Mouse (Mus musculus): ENCODE data around the gene Sptbn4.
"Not testable (repeated sequence)": the region's sequence is repeated elsewhere in the genome, so short reads cannot be mapped to it uniquely, and the experiment has no call there.

Sptbn4 gene

DNA sequence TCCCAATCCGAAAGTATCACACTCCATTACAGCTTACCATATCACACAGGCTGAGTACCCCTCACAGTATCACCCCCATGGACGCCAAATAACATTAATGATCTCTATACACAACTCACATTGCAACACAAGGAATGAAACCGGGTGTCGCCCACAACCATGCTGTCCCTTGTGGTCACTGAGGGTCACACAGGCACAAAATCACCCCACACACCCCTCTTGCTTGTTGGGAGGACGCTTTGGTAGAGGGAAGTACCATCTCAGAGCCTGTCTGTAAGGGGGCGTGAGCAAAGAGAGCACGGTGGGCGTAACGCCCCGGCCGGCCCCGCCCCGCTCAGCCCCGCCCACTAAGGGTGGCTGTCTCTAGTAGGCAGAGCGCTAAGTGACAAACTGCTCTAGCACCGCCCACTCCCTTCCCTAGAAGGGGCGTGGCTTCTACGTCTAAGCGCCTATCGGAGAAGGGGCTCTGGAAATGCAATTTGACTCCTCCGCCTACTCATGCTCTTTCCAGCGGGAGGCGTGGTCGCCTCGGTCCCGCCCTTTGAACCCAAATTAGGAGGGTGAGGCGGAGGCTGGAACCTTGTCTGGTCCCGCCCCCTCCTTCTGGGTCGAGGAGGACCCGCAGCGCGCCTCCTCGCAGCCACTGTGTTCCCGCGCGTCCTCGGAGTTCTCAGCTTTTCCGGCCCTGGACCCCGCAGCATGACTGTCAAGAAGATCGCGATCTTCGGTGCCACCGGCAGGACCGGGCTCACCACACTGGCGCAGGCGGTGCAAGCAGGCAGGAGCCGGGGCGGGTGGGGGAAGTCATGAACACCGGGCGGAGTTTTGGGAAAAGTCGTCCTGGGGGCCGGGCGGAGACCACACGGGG, at the start of gene Sptbn4, which contains the start of gene Blvrb:
TSS of gene Sptbn4 (minus strand) at position 268 of the 868 bp plus-strand sequence.
TSS of gene Blvrb (plus strand) at position 560 of the 868 bp plus-strand sequence.
- peak; percentile 98 to 100 for DNase-seq (ENCODE audit: low spot score in 2 of 2)

DNA sequence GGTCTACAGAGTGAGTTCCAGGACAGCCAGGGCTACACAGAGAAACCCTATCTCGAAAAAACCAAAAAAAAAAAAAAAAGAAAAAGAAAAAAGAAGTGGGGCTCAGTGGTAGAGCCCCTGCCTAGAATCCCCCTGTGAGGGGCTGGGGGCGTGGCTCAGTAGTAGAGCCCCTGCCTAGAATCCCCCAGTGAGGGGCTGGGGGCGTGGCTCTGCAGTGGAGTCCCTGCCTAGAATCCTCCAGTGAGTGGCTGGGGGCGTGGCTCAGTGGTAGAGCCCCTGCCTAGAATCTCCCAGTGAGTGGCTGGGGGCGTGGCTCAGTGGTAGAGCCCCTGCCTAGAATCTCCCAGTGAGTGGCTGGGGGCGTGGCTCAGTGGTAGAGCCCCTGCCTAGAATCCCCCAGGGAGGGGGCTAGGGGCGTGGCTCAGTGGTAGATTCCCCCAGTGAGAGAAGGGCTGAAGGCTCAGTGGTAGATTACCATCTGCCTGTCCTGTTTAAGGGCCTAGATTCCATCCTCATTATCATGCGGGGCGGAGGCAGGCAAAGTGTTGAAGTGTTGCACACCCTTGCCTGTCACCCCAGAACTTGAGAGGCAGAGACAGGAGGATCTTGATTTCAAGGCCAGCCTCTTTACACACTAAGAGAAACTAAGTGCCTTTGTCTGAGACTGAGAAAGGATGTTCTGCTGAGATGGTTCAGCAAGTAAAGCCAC, 47.3 kb upstream of the Sptbn4 start:
- DNase-seq (ENCODE audit: low spot score in 2 of 2) = not testable (repeated sequence)

DNA sequence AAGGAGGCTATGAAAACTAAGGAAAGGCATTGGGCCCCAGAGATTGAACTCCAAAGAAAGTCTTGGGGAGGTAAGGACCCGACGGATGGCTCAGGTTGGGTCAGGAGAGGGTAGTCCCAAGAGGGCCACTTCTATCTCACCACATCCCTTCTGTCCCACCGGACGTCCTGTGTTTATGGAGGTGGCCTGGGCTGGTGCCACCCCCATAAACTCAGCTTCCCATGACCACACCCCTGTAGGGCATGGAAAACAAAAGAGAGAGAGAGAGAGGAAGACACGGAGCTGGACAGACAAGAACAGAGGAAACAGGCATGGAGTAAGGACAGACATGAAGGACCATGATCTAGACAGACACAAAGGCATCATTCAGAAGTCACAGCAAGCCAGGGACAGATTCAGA, 46.0 kb upstream of the Sptbn4 start:
- no peak for DNase-seq (ENCODE audit: low spot score in 2 of 2)

DNA sequence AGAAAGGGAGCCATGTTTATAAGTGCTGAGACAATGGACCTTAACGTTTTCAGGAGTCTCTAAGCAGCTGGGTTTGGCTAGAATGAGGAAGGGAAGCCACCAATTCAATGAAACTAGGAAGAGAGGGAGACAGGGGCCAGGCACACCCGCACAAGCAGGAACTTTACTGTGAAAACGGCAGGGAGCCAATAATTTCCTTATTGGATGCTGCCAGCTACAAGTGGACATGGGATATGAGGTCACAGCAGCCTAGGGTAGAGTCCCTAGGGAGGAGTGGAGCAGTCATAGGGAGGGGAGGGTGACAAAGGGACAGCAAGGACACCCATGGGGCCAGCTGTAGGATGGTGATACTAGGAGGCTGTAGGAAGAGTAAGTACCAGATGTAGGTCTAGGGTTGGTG, 45.5 kb upstream of the Sptbn4 start:
- DNase-seq (ENCODE audit: low spot score in 2 of 2) = no peak

DNA sequence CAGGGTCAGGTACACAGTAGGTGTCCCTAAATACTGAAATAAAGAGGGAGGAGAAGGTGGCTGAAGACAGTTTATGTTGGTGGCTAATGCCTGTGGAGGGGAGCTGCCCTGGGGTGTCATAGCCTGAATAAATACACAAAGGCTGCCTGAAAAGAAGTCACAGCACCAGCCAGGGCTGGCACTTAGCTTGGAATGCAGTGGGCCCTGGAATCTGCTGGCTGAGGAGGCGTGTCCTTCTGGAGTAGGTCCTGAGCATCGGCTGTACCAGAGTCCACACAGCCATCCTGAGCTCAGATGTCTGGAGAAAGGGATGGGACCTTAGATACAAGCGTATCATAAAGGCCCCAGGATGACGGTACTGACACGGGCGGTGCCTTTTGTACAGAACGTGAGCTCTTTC, 44.4 kb upstream of the Sptbn4 start:
- DNase-seq (ENCODE audit: low spot score in 2 of 2) = no peak

DNA sequence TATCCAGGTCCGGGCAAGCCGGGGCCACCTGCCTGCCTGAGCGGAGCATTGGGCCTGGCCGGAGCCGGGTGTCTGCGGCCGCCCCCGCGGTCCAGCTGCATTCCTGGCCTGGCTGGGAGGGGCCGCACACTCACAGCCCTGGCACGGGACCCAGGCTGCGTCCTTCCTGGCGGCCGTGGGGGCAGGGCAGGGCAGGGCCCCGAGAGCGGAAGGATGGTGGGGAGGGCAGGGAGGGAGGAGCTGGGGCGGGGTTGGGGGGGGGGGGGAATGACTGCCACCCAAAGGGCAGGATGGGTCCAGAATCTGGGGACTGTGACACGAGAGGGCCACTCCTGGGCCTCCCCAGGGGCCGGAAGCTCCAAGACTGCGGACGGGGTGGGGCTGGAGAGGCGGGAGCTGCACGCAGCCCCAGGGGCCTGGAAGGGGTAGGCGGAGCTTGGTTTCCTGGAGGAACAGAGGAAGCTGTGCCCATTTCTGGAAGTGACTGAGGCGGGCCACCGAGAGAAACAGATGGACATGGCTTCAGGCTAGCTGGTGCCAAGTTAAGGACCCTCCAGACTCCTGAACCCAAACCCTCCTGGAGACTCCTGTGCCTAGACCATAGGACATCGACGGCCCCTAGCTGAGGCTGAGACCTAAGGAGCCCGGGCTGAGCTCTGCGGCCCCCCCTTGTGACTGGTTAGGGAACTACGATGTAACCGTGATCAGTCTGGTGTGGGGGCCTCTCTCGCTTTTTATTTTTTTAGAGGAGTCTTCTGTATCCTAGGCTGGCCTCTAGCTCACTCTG, 43.2 kb upstream of the Sptbn4 start:
- peak; percentile 78 to 85 for DNase-seq (ENCODE audit: low spot score in 2 of 2)

DNA sequence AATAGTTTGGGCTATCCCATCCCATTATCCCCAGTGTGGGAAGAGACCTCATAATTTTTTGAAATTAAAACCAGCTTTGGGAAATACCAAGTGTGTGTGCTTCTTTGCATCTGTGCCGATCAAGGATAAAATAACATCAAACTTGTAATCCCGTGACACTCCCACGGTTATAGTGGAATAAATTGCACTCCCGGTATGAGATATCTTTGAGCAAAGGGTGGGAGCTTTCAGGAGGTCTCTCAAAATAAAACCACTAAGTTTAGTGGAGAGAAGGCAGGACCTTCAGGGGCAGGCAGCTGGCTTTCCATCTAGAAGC, 42.7 kb upstream of the Sptbn4 start:
- DNase-seq (ENCODE audit: low spot score in 2 of 2) = no peak

DNA sequence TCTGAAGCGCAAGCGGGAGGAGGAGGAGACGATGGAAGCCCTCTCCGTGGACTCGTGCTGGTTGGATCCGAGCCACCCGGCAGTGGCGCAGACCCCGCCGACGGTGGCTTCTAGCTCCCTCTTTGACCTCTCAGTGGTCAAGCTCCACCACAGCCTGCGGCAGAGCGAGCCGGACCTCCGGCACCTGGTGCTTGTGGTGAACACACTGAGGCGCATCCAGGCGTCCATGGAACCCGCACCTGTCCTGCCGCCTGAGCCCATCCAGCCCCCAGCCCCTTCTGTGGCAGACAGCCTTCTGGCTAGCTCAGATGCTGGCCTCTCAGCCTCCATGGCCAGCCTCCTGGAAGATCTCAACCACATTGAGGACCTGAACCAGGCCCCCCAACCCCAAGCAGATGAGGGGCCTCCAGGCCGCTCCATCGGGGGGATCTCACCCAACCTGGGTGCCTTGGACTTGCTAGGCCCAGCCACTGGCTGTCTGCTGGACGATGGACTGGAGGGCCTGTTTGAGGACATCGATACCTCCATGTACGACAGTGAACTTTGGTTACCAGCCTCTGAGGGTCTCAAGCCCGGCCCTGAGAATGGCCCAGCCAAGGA, 41.9 kb upstream of the Sptbn4 start:
- DNase-seq (ENCODE audit: low spot score in 2 of 2) = no peak

DNA sequence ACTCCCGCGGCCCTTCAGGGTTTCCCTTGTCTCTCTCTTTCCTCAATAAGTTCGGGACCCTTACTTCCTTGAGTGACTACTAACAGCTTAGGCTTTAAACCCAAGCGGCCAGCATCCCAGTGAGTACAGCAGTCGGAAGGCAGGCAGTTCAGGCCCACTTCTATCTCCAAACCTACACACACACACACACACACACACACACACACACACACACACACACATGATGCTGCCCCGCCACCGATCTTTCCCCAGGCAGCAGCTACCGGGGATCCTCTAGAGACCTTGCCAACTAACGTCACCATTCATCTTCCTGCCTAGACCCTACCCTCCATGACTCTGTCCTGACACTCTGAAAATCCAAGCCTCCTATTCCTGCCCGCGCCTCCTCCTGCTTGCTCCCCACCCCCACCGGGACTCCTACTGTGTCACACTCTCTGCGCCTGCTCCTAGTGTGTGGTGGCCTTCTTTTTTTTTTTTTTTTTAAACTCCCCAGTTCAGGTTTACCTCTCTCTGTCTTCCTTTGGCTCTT, 40.3 kb upstream of the Sptbn4 start:
- peak; percentile 73 to 80 for DNase-seq (ENCODE audit: low spot score in 2 of 2)

DNA sequence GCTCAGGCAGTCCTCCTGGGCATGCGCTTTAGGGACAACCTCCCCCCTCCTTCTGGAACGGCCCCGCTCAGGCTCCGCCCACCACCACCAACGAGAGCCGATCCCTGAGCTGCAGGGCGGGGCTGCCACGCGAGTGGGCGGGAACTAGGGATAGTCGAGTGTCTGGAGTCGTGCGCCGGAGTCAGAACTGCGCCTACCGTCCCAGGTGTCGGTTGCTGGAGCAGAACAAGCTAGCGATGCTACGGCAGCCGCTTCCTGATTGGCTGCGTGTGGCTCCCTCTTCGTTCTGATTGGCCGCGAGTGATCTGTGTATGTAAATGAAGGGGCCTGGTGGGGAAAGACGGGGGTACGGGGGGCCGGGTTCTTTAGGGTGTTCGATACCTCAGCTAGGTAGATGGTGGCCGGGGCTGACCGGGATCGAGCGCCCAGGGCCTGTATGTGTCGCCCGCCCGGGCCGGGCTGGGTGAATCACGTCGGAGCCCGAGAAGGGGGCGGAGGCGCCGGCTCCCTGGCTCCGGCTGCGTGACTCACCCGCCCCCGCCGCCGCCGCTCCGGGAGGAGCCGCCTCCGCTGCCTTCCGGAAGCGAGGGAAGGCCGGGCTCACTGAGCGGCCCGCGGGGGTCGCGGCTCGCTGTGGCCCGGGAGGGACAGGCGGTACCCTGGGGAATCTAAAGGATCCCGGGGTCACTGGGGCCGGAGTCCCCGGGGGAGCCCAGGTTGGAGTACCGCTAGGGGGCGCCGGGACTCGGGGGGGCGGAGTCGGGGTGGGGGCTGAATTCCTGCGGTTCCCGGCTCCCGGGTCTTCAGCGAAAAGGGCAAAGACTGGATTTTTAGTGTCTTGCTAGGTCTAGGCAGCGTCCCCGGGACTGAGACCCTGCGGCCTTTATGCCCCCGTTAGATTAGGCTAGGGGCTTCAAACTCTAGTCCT, 39.5 kb upstream of the Sptbn4 start, which contains the start of gene Sertad1:
TSS of gene Sertad1 (plus strand) at position 141 of the 928 bp plus-strand sequence.
- DNase-seq (ENCODE audit: low spot score in 2 of 2) = peak; percentile 100

DNA sequence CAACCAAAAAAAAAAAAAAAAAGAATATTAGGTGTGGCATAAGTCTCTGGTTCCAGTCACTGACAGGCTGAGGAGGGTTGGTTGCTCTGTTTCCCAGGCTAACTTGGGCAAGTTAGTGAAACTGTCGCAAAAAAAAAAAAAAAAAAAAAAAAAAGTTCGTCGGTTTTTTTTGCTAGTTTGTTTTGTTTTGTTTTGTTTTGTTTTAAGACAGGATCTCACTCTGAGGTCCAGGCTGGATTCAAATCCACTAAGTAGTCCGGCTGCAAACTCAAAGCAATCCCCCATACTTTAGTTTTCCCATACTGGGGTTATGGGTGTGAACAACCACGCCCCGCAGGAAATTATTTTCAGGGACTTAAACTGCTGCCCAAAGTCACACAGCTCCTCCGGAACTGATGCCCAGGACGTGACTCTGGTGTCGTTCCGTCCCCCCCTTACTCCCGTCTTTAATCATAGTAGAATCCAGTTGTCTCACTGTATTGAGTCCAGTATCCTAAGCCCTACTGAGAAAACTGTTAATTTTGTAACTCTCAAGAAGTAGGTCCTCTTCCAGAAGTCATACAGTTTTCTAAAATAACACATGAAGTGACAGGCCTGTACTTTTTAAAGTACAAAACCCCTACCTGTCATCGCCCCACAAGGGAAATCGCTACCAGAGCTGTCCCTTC, 38.8 kb upstream of the Sptbn4 start:
- DNase-seq (ENCODE audit: low spot score in 2 of 2) = peak in 1 of 2 experiments; percentile 35

DNA sequence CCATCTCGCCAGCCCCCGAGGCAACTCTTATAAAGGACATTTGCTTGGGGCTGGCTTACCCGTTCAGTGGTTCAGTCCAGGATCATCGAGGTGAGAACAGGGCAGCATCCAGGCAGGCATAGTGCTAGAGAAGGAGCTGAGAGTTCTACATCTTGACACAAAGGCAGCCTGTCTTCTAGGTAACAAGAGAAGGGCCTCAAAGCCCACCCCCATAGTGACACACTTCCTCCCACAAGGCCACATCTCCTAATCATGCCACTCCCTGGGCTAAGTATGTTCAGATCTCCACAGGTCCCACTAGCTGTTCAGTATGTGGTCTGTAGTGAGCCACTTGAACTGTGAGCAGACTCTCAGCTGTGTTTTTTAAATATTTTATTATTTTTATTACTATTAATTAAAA, 36.4 kb upstream of the Sptbn4 start:
- DNase-seq (ENCODE audit: low spot score in 2 of 2) = no peak

DNA sequence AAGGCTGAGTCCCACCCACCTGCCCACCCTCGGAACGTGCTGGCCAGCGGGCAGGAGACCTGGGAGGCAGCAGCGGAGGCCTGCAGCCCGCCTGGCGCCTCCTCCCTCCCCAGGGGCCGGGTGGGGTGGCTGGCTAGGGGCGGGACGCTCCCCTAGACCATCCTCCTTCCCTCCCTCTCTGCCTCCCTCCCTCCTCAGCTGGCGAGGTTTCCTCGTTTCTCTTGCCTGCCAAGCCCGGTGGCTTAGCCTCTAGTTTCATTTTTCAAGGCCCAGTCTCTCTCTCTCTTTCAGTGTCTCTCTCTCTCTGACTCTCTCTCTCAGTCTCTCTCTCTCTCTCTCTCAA, 34.1 kb upstream of the Sptbn4 start:
- peak; percentile 77 to 81 for DNase-seq (ENCODE audit: low spot score in 2 of 2)

DNA sequence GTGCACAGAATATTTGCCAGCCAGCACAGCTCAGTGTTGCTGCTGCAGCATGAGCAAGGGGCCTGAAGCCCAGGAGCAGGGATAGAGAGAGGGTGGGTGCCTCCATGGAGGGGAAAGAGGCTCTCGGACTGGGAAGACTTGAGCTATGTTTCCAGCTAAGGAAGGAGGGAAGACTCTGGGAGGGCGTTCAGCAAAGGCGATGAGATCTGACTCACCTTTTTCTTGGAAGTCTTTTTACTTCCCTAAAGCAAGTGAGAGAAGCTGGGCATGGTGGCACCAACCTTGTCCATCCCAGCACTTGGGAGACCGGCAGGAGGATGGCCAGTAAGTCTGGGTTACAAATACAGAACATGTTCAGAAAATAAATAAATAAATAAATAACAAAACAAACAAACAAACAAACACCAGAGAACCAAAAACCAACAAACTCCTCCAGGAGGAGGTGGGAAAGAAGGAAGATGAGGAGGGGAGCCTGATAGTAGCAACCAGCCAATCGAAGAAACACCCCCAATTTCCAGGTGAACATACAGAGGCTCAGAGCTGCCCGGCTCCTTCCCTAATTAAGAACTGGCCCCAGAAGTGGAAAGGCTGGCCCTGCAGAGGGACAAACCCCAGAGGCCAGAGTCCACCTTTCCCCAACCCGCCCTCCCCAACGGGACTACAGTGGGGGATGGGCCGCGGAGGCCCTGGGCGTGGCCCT, 33.6 kb upstream of the Sptbn4 start:
- no peak for DNase-seq (ENCODE audit: low spot score in 2 of 2)

DNA sequence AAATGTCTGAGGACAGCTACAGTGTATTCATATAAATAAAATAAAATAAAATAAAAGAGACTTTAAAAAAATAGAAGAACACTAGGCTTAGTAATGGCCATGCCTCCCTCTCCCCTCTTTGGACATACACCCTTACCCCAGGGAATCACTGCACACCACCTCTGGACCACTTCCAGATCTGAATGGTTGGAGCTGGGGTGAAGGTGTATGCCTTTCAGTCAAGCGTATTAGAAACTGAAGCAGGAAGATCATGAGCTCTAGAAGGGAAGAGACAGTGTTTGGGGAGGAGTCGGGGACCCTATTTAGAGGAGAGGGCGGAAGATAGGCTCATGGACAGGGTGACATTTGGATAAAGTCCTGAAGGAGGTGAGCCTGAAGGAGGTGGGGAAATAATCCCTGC, 33.0 kb upstream of the Sptbn4 start:
- DNase-seq (ENCODE audit: low spot score in 2 of 2) = no peak

DNA sequence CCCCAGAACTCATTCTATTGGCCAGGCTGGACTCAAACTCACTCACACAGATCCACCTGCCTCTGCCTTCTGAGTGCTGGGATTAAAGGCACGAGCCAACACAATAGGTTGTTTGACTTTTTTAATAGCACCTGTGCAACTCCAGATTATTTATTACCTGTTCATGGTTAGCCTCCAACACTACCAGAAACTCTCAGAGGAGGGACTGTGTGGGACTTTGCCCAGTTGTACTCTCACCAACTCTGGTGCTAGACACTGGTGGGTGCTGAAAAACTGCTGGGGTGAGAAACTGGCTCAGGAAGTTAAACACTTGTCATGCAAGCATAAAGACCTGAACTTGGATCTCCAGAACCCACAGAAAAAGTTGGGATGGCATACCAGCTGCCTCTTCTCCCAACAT, 32.3 kb upstream of the Sptbn4 start:
- DNase-seq (ENCODE audit: low spot score in 2 of 2) = no peak

DNA sequence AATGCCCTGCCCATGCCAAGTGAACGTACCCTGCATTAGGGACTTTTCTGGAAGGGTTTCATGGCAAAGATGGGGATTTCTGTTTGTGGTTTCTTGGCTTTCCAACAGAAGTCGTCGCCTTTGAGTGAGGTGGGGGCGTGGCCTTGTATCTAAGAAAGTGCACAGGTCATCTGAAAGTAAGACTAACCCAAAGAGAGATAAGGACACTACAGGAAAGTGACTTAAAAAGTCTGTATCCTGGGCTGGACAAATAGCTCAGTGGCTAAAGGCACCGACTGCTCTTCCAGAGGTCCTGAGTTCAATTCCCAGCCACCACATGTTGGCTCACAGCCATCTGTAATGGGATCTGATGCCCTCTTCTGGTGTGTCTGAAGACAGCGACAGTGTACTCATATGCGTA, 31.1 kb upstream of the Sptbn4 start:
- no peak for DNase-seq (ENCODE audit: low spot score in 2 of 2)

DNA sequence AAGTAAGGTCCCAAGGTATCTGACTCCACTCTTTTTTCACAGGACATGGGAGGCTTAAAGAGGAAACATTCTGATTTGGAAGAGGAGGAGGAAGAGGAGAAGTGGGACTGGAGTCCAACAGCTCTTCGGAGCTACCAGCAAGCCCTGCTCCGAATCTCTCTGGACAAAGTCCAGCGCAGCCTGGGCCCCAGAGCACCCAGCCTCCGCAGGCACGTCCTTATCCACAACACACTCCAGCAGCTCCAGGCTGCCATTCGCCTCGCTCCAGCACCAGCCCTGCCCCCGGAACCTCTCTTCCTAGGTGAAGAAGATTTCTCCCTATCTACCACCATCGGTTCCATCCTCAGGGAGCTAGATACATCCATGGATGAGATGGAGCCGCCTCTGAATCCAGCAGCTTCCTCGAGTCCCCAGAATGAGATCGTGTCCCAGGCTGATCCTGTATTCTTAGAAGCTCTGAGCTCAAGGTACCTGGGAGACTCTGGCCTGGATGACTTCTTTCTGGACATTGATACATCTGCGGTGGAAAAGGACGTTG, 28.7 kb upstream of the Sptbn4 start:
- DNase-seq (ENCODE audit: low spot score in 2 of 2) = no peak

DNA sequence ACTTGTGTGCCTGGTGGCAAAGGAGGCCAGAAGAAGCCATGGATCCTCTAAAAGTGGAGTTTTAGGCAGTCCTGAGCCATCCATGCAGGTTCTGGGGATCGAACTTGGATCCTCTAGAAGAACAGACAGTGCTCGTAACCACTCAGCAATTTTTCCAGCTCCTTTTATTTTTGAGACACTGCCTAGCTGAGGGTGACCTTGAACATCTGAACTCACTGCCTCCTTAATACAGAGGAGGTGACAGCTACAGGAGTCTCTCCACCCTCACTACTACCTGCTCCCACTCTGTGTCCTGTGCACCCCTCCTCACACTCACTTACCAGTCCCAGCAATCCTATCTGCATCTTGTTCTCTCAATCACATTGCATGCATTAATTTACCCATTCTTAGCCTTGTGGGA, 28.1 kb upstream of the Sptbn4 start:
- DNase-seq (ENCODE audit: low spot score in 2 of 2) = no peak
